Mouse (Mus musculus): ENCODE results near the gene Dhx33. TPM values are rescaled to one million over a fixed set of nuclear protein-coding genes. Genes with fewer than 3 reads are reported as not detected.

Gene Dhx33
- 10 to 100 TPM; 27.6 to 34.1 TPM for total RNA-seq (2021)
- long read RNA-seq, experiment 1, full-length matches to known transcripts, result 24 of 39 reads
- long read RNA-seq, experiment 1, partial matches to known transcripts, result 3 of 39 reads
- long read RNA-seq, experiment 1, other reads (novel, unspliced or antisense), result 12 of 39 reads
- long read RNA-seq, experiment 2, full-length matches to known transcripts, result 24 of 42 reads
- long read RNA-seq, experiment 2, partial matches to known transcripts, result 3 of 42 reads
- long read RNA-seq, experiment 2, other reads (novel, unspliced or antisense), result 15 of 42 reads

- intact Hi-C loops (cut with DNase I), result loop anchor here (1.0 to 5.0 kb wide), 3 partner anchors 15 to 48 kb away; partner anchors contain the start of genes Derl2 and Mis12
- H3K4me3 ChIP-seq, result peak within 1 kb of the TSS; percentile 82
- DNase-seq (ENCODE audit: extremely low spot score in 1 of 2, low spot score in 2 of 2), result peak; percentile 96 to 97
- peak; percentile 55 for TF ChIP-seq CTCF (IDR thresholded peaks at IDR 0.05)
- peak within 1 kb of the TSS; percentile 77 for H3K27ac ChIP-seq
These were observed at the start of gene Dhx33 for GRCm38 (mm10) chr11:71004316-71004773. TSS of gene Dhx33 (minus strand) at chr11:71004437.

GRCm38 (mm10) chr11:71052554-71052953, 48.3 kb upstream of the Dhx33 start:
- intact Hi-C loops (cut with DNase I), result loop anchor here (5.0 kb wide), 2 partner anchors 50 to 70 kb away; partner anchors contain the start of genes C1qbp and Dhx33
- no peak overlapping the region for H3K27ac ChIP-seq
- DNase-seq (ENCODE audit: extremely low spot score in 1 of 2, low spot score in 2 of 2), result no peak
- H3K4me3 ChIP-seq, result no peak overlapping the region
- peak; percentile 70 for TF ChIP-seq CTCF (IDR thresholded peaks at IDR 0.05)

- no peak for DNase-seq (ENCODE audit: extremely low spot score in 1 of 2, low spot score in 2 of 2)
- intact Hi-C loops (cut with DNase I), result loop anchor here (10.0 kb wide), 1 partner anchor 285 kb away; no protein-coding TSS in a partner anchor
- no peak overlapping the region for H3K27ac ChIP-seq
These were observed 35.5 kb upstream of the Dhx33 start for GRCm38 (mm10) chr11:71039526-71040298.

GRCm38 (mm10) chr11:71033163-71033761, 29.0 kb upstream of the Dhx33 start, which contains the start of gene 6330403K07Rik:
TSS of gene 6330403K07Rik (minus strand) at chr11:71033513.
- no peak for TF ChIP-seq CTCF (IDR thresholded peaks at IDR 0.05)
- peak within 1 kb of the TSS; percentile 96 for H3K27ac ChIP-seq
- intact Hi-C loops (cut with DNase I), result loop anchor here (10.0 kb wide), 1 partner anchor 292 kb away; no protein-coding TSS in a partner anchor
- H3K4me3 ChIP-seq, result peak within 1 kb of the TSS; percentile 58
- peak; percentile 48 to 71 for DNase-seq (ENCODE audit: extremely low spot score in 1 of 2, low spot score in 2 of 2)

More at GRCm38 (mm10) chr11:71039526-71040298, 35.5 kb upstream of the Dhx33 start:
- no peak for TF ChIP-seq CTCF (IDR thresholded peaks at IDR 0.05)
- no peak overlapping the region for H3K4me3 ChIP-seq

GRCm38 (mm10) chr11:71032491-71033162, 28.4 kb upstream of the Dhx33 start:
- H3K27ac ChIP-seq, result peak overlapping the region; percentile 96
- peak; percentile 22 to 48 for DNase-seq (ENCODE audit: extremely low spot score in 1 of 2, low spot score in 2 of 2)
- TF ChIP-seq CTCF (IDR thresholded peaks at IDR 0.05), result no peak
- H3K4me3 ChIP-seq, result peak overlapping the region; percentile 58
- intact Hi-C loops (cut with DNase I), result loop anchor here (10.0 kb wide), 1 partner anchor 292 kb away; no protein-coding TSS in a partner anchor

GRCm38 (mm10) chr11:71032070-71032469, 27.8 kb upstream of the Dhx33 start:
- TF ChIP-seq CTCF (IDR thresholded peaks at IDR 0.05), result no peak
- peak overlapping the region; percentile 58 for H3K4me3 ChIP-seq
- DNase-seq (ENCODE audit: extremely low spot score in 1 of 2, low spot score in 2 of 2), result no peak
- intact Hi-C loops (cut with DNase I), result loop anchor here (10.0 kb wide), 1 partner anchor 293 kb away; no protein-coding TSS in a partner anchor
- H3K27ac ChIP-seq, result peak overlapping the region; percentile 96

- intact Hi-C loops (cut with DNase I), result loop anchor here (10.0 kb wide), 1 partner anchor 295 kb away; no protein-coding TSS in a partner anchor
- H3K27ac ChIP-seq, result no peak overlapping the region
- no peak for DNase-seq (ENCODE audit: extremely low spot score in 1 of 2, low spot score in 2 of 2)
- no peak overlapping the region for H3K4me3 ChIP-seq
- TF ChIP-seq CTCF (IDR thresholded peaks at IDR 0.05), result peak; percentile 36
These were observed 25.3 kb upstream of the Dhx33 start for GRCm38 (mm10) chr11:71029403-71030118.

- no peak overlapping the region for H3K4me3 ChIP-seq
- no peak overlapping the region for H3K27ac ChIP-seq
- TF ChIP-seq CTCF (IDR thresholded peaks at IDR 0.05), result no peak
- no peak for DNase-seq (ENCODE audit: extremely low spot score in 1 of 2, low spot score in 2 of 2)
- intact Hi-C loops (cut with DNase I), result no loop called here
These were observed 24.0 kb upstream of the Dhx33 start for GRCm38 (mm10) chr11:71028280-71028679.

- TF ChIP-seq CTCF (IDR thresholded peaks at IDR 0.05), result no peak; the same call in 1 of the 2 replicates
- H3K27ac ChIP-seq, result peak within 1 kb of the TSS; percentile 90
- intact Hi-C loops (cut with DNase I), result loop anchor here (1.0 kb wide), 1 partner anchor 15 kb away; the partner anchor contains the start of gene Dhx33
- peak within 1 kb of the TSS; percentile 78 for H3K4me3 ChIP-seq
- DNase-seq (ENCODE audit: extremely low spot score in 1 of 2, low spot score in 2 of 2), result peak; percentile 96 to 99
These were observed 15.2 kb upstream of the Dhx33 start, which contains the start of the genes Mis12 and Derl2 for GRCm38 (mm10) chr11:71019201-71020068. TSS of gene Mis12 (plus strand) at chr11:71019611. TSS of gene Derl2 (minus strand) at chr11:71019841.
